Mouse (Mus musculus) spleen, adult 12 weeks (tissue): ENCODE measurements around the gene Gpr68.
A peak's percentile ranks its signal among the peaks of the same experiment; 100 is the strongest.

ENCODE experiments used
- DNase-seq: peaks from one replicate; pipeline ENCODE4 v3.0.0; 2022; ENCODE audit warnings: low spot score

The Gpr68 gene

GRCm38 (mm10) chr12:100871841-100872240 is 36.2 kb downstream of the Gpr68 start:
- no peak for DNase-seq

GRCm38 (mm10) chr12:100871234-100871633 is 36.8 kb downstream of the Gpr68 start:
- no peak for DNase-seq

GRCm38 (mm10) chr12:100868049-100868622 is 39.9 kb downstream of the Gpr68 start:
- DNase-seq: no peak

GRCm38 (mm10) chr12:100867097-100867496 is 40.9 kb downstream of the Gpr68 start:
- no peak for DNase-seq

GRCm38 (mm10) chr12:100865509-100866078 is 42.4 kb downstream of the Gpr68 start:
- DNase-seq: no peak

GRCm38 (mm10) chr12:100865072-100865471 is 42.9 kb downstream of the Gpr68 start:
- no peak for DNase-seq

- DNase-seq: no peak
Observed at GRCm38 (mm10) chr12:100862856-100863446, 45.0 kb downstream of the Gpr68 start.

- DNase-seq: no peak
Observed at GRCm38 (mm10) chr12:100862272-100862671, 45.7 kb downstream of the Gpr68 start.

- DNase-seq: no peak
Observed at GRCm38 (mm10) chr12:100857791-100858190, 50.2 kb downstream of the Gpr68 start.

GRCm38 (mm10) chr12:100856337-100856736 is 51.7 kb downstream of the Gpr68 start:
- no peak for DNase-seq

GRCm38 (mm10) chr12:100852370-100852769 is 55.6 kb downstream of the Gpr68 start:
- no peak for DNase-seq

GRCm38 (mm10) chr12:100849421-100850138 is 58.4 kb downstream of the Gpr68 start:
- DNase-seq: no peak

GRCm38 (mm10) chr12:100847437-100848080 is 60.4 kb downstream of the Gpr68 start:
- no peak for DNase-seq

GRCm38 (mm10) chr12:100846566-100846965 is 61.4 kb downstream of the Gpr68 start:
- DNase-seq: no peak

- DNase-seq: no peak
Observed at GRCm38 (mm10) chr12:100845829-100846228, 62.2 kb downstream of the Gpr68 start.

GRCm38 (mm10) chr12:100844546-100844945 is 63.5 kb downstream of the Gpr68 start:
- DNase-seq: no peak

- DNase-seq: no peak
Observed at GRCm38 (mm10) chr12:100843171-100843570, 64.8 kb downstream of the Gpr68 start.

GRCm38 (mm10) chr12:100841211-100841792 is 66.7 kb downstream of the Gpr68 start:
- peak; percentile 50 for DNase-seq

- no peak for DNase-seq
Observed at GRCm38 (mm10) chr12:100839926-100840325, 68.1 kb downstream of the Gpr68 start.

GRCm38 (mm10) chr12:100839079-100839600 is 68.9 kb downstream of the Gpr68 start:
- no peak for DNase-seq

- DNase-seq: no peak
Observed at GRCm38 (mm10) chr12:100837208-100837607, 70.8 kb downstream of the Gpr68 start.
